Mouse (Mus musculus) left cerebral cortex, adult 11 months (tissue): ENCODE measurements around the gene Hif3a.
"Not testable (repeated sequence)": the region's sequence is repeated elsewhere in the genome, so short reads cannot be mapped to it uniquely, and the experiment has no call there.

Experiments used
- DNase-seq: peaks from one replicate; pipeline ENCODE4 v3.0.0; 2022; ENCODE audit warnings: low spot score

The Hif3a gene

GRCm38 (mm10) chr7:17062389-17062788 is at the start of gene Hif3a:
Gene Hif3a, minus strand, starts transcription at chr7:17062427.
- no peak for DNase-seq

- DNase-seq = not testable (repeated sequence)
Measured at GRCm38 (mm10) chr7:17101631-17102030, 39.4 kb upstream of the Hif3a start.

DNA sequence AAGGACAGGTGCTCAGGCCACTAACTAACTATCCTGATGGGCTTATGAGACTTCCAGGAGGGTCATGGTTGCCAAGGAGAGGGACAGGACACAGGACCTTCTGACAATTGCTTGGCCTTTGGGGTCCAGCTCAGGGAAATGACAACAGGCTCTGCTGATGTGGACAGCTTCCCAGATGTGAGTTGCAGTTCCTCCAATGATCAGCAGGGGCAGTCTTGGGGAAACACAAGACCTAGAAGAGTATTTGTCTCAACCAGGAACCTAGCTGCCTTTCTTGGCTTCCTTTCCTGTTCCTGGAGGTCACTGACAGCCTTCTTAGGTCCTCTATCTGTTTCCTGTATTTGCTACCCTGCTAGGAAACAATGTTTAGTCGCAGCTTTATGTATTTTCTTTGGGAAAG is 29.1 kb upstream of the Hif3a start:
- DNase-seq = no peak

GRCm38 (mm10) chr7:17090058-17090585 is 27.9 kb upstream of the Hif3a start:
- DNase-seq = no peak

GRCm38 (mm10) chr7:17087731-17088130 is 25.5 kb upstream of the Hif3a start:
- DNase-seq = no peak

DNA sequence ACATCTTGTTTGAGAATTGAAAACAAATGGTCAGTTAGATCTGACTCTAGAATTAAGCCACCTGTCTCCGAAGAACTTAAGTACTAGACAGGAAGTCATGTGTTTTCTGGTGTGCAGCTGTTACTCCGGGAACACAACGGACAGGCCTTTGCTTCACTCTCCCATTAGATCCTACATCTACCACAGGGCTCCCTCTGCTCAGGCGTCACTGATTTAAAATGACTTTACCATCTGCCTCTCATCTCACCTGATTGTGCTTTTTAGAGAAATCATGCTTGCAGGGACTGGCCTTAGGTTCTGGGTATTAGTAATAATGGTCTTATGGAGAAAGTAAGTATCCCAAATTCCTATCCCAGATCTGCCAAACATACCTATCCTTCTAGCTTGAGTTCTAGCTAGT is 20.5 kb upstream of the Hif3a start:
- DNase-seq = no peak

- DNase-seq = no peak
Measured at GRCm38 (mm10) chr7:17078076-17078654, 15.9 kb upstream of the Hif3a start.

- DNase-seq = no peak
Measured at GRCm38 (mm10) chr7:17076542-17076941, 14.3 kb upstream of the Hif3a start.

GRCm38 (mm10) chr7:17073904-17074615 is 11.8 kb upstream of the Hif3a start, which contains the start of gene Psg16:
Gene Psg16, plus strand, starts transcription at chr7:17074040.
- no peak for DNase-seq

DNA sequence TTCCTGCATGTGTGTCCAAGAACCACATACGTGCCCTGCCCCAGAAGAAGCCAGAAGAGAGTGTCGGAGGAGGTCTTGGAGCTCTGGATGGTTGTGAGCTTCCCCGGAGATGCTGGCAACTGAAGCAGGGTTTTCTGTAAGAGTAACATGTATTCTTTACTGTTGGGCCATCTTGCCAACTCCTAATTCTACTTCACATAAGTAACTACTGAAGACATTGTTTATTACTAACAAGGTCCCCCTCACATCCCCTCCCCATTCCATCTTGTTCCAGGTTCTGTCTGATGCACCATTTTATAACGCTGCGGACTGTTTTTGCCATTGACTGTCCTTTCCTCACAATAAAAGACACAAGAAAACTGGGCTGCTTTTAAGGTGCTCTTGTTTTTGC is 11.3 kb upstream of the Hif3a start:
- DNase-seq = no peak

- DNase-seq = not testable (repeated sequence)
Measured at GRCm38 (mm10) chr7:17067651-17068050, 5.4 kb upstream of the Hif3a start.

GRCm38 (mm10) chr7:17067000-17067399 is 4.8 kb upstream of the Hif3a start:
- no peak for DNase-seq

- DNase-seq = no peak
Measured at GRCm38 (mm10) chr7:17066412-17066811, 4.2 kb upstream of the Hif3a start.

- no peak for DNase-seq
Measured at GRCm38 (mm10) chr7:17065620-17066019, 3.4 kb upstream of the Hif3a start.

DNA sequence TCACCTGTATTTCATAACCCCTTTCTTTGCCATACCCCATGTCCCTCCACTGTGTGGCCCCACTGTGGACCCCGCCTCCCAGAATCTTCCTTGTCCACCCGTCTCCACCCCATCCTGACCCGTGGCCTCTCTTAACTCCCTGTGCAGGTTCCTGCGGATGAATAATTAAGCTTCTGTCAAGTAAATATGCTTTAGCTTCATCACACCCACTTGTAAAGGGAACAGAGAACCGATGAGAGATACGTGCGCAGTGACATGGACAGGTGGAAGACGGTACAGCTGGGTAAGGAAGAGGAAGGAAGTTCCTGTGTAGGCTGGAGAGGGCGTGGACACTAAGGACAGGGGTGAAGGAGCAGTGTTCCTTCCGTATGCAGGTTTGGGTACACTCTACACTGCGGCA is 618 bp upstream of the Hif3a start:
- no peak for DNase-seq

- DNase-seq = no peak
Measured at GRCm38 (mm10) chr7:17060782-17061605, 1.2 kb downstream of the Hif3a start.

- no peak for DNase-seq
Measured at GRCm38 (mm10) chr7:17060031-17060781, 2.0 kb downstream of the Hif3a start.

- DNase-seq = no peak
Measured at GRCm38 (mm10) chr7:17059463-17059844, 2.8 kb downstream of the Hif3a start.

DNA sequence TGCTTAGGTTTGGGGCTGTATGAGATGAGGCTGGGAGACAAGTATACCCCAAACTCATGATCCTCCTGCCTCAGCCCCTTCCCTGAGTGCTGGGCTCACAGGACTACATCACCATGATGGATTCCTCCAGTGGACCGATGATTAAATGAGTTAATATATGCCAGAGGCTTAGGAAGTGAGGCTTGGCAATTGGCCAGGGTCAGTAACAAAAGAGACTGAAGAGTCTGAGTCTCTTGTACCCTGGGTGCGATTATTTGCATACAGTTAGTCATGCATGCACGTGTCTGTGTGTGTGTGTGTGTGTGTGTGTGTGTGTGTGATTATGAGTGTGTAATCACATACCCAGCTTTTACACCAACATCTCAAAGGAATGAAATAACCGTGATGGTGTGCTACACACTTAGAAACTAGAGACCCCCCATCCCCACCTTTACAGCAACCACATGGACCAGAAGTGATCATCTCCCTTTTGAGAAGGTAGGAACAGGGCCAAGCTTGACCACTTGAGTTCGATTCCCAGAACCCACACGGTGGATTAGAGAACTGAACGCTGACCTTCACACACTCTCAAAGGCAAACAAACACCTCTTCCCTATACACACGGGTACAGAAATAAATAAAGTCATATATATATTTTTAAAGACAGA is 3.3 kb downstream of the Hif3a start:
- no peak for DNase-seq

DNA sequence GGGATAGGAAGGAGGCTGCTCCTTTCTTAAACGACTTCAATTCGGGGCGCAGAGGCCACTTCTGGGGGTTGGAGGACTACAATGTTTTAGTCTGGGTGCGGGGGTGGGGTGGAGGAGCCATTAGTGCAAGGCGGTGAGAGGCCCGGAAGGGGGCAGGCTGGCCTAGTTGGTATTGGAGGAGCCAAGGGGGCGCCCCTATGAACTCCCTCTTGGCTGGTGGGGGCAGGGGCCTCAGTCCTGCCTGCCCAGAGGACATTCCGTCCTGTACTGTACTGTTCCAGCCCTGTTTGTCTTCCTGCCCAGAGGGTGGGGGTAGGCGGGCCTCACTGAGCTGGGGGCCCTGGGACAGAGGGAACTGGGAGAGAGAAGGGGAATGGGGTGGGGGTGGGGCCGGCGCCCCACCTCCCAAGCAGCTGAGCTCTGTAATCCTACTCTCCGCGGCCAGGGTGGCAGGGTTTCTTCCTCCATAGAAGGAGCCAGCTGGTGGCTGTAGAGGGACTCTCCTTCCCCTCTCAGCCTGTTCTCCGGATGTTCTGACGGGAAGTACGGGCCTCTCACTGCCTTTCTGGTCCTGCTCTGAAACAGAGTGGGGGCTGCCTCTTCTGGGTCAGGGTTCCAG is 4.0 kb downstream of the Hif3a start:
- no peak for DNase-seq
